Mouse (Mus musculus) yolk sac, embryonic 10.5 days (tissue): ENCODE results near the gene Baz2b.
A peak's percentile ranks its signal among the peaks of the same experiment; 100 is the strongest.
"Not testable (repeated sequence)": the region's sequence is repeated elsewhere in the genome, so short reads cannot be mapped to it uniquely, and the experiment has no call there.

ENCODE experiments used
- DNase-seq: peaks from one replicate; pipeline ENCODE4 v3.0.0-alpha.2; 2017; ENCODE audit warnings: low spot score

Gene Baz2b

GRCm38 (mm10) chr2:60200051-60200562 lies 9.5 kb downstream of the Baz2b start:
- DNase-seq: no peak

- DNase-seq: no peak
Measured at GRCm38 (mm10) chr2:60196841-60197240, 12.8 kb downstream of the Baz2b start.

GRCm38 (mm10) chr2:60181696-60182095 lies 27.9 kb downstream of the Baz2b start:
- DNase-seq: no peak

GRCm38 (mm10) chr2:60177490-60177889 lies 32.1 kb downstream of the Baz2b start:
- no peak for DNase-seq

GRCm38 (mm10) chr2:60176087-60176486 lies 33.6 kb downstream of the Baz2b start:
- DNase-seq: no peak

- no peak for DNase-seq
Measured at GRCm38 (mm10) chr2:60175078-60175477, 34.6 kb downstream of the Baz2b start.

- no peak for DNase-seq
Measured at GRCm38 (mm10) chr2:60173595-60173994, 36.0 kb downstream of the Baz2b start.

- DNase-seq: no peak
Measured at GRCm38 (mm10) chr2:60173190-60173589, 36.4 kb downstream of the Baz2b start.

- no peak for DNase-seq
Measured at GRCm38 (mm10) chr2:60172531-60172914, 37.1 kb downstream of the Baz2b start.

- no peak for DNase-seq
Measured at GRCm38 (mm10) chr2:60171786-60172530, 37.7 kb downstream of the Baz2b start.

GRCm38 (mm10) chr2:60166878-60167277 lies 42.8 kb downstream of the Baz2b start:
- no peak for DNase-seq

GRCm38 (mm10) chr2:60165679-60166078 lies 44.0 kb downstream of the Baz2b start:
- DNase-seq: no peak

GRCm38 (mm10) chr2:60163744-60164143 lies 45.9 kb downstream of the Baz2b start:
- DNase-seq: no peak

GRCm38 (mm10) chr2:60152481-60152880 lies 57.2 kb downstream of the Baz2b start:
- DNase-seq: no peak

- no peak for DNase-seq
Measured at GRCm38 (mm10) chr2:60148651-60149050, 61.0 kb downstream of the Baz2b start.

- DNase-seq: no peak
Measured at GRCm38 (mm10) chr2:60147428-60147827, 62.2 kb downstream of the Baz2b start.

GRCm38 (mm10) chr2:60145742-60146141 lies 63.9 kb downstream of the Baz2b start:
- no peak for DNase-seq

- no peak for DNase-seq
Measured at GRCm38 (mm10) chr2:60143383-60143782, 66.3 kb downstream of the Baz2b start.

- no peak for DNase-seq
Measured at GRCm38 (mm10) chr2:60142281-60142680, 67.4 kb downstream of the Baz2b start.

- peak; percentile 15 for DNase-seq
Measured at GRCm38 (mm10) chr2:60138751-60139162, 70.9 kb downstream of the Baz2b start.

- DNase-seq: no peak
Measured at GRCm38 (mm10) chr2:60135796-60136195, 73.8 kb downstream of the Baz2b start.

GRCm38 (mm10) chr2:60134958-60135357 lies 74.7 kb downstream of the Baz2b start:
- not testable (repeated sequence) for DNase-seq

GRCm38 (mm10) chr2:60133072-60133471 lies 76.6 kb downstream of the Baz2b start:
- DNase-seq: no peak
